Mouse (Mus musculus): ENCODE data around the gene Marc1.

Marc1 gene

DNA sequence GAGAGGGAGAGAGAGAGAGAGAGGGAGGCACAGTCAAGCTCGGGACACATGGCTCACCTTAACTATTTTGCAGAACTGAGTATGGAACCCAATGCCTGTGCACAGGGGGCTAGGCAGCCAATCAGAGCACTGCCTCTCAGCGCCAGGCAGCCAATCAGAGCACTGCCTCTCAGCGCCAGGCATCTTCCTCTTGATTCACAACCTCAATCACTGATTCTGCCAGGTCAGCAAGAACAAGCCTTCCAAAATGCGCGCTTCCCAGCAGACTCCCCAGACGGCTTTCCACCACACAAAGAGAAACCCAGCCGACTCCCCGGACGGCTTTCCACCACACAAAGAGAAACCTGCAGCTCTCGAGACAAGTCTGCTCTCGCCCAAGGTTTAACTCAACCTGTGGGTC, 11.6 kb upstream of the Marc1 start:
- peak; percentile 42 for DNase-seq (ENCODE audit: low spot score)

DNA sequence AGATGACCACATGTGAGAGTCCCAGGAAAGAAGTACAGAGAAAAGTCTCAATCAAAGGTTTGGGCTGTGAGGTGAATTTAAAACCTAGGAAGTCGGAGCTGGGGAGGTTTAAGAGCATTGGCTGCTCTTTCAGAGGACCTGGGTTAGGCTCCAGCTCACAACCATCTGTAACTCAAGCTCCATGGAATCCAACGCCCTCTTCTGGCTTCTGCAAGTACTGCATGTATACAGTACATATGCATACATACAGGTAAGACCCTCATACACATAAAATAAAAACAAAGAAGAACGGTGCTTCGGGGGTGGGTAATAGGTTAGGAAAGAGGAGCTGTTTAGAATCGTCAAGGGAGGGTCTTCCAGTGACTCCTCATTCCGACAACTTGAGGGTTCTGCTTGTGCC, 6.7 kb upstream of the Marc1 start:
- no peak for DNase-seq (ENCODE audit: low spot score)

DNA sequence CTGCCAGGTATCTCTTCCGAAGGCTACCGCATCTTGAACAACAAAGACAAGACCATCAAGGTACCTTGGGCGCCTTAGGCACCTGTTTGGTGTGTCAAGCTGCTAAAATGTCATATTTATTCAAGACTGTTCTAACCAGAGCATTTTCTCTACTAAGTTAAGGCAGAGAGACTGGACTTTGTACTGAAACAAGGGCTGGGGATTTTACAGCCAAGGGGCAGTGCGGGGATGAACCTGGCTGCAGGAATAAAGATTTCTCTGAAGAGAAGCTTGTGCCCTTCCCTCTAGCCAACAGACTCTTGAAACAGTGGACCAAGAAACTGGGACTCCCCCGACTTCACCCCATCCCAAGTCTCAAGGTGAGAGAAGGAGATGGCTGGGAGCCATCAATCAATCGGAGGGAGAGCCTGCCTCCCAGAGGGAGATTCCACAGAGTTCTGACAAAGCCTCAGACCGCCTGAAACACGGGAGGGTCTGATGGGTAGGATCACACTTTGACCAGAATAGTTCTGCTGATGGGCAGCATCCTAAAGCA, 670 bp upstream of the Marc1 start:
- no peak for DNase-seq (ENCODE audit: low spot score)

DNA sequence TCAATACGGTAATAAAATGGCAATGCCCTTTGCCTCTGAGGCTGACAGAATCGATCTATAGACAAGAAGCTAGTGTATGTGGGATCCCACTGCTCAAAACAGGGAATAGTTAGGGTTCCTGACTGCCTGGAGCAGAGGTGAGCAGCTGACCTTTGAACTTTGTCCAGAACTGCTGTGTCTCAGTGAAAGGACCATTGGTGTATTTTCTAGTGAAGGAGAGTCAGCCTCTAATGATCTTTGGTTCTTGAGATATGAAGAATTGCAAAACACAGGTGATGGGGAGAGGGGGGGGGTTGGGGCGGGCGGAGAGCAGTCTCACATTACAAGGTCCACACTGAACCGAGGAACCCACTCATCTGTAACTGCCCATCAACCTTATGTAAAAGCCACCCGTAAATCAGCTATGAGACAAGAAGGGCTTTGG, 1.5 kb downstream of the Marc1 start:
- DNase-seq (ENCODE audit: low spot score), result no peak

DNA sequence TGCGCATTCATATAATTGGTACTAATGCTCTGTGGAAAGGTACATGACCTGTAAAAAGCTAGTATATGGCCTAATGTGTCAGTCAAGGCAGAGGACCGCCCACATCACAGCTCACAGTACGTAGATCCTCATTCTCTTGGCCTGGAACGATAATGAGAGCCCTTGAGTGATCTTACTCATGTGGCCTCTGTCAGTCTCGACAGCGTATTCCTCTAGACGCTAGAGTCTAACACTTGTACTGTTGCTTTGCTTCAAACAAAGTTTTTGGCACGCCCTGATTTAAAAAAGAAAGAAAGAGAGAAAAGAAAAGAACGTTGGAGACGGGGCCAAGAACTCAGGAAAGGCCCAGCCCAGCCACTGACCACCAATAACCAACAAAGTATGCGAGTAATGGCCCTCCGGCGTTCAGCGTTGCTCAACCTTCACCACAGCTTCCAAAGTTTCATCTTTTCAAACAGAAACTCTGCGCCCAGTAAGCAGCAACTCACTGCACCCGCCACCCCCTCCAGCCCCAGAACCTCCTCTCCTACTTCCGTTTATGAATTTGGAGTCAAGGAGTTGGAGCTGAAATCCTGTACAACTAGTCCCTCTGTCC, 2.6 kb downstream of the Marc1 start:
- no peak for DNase-seq (ENCODE audit: low spot score)

DNA sequence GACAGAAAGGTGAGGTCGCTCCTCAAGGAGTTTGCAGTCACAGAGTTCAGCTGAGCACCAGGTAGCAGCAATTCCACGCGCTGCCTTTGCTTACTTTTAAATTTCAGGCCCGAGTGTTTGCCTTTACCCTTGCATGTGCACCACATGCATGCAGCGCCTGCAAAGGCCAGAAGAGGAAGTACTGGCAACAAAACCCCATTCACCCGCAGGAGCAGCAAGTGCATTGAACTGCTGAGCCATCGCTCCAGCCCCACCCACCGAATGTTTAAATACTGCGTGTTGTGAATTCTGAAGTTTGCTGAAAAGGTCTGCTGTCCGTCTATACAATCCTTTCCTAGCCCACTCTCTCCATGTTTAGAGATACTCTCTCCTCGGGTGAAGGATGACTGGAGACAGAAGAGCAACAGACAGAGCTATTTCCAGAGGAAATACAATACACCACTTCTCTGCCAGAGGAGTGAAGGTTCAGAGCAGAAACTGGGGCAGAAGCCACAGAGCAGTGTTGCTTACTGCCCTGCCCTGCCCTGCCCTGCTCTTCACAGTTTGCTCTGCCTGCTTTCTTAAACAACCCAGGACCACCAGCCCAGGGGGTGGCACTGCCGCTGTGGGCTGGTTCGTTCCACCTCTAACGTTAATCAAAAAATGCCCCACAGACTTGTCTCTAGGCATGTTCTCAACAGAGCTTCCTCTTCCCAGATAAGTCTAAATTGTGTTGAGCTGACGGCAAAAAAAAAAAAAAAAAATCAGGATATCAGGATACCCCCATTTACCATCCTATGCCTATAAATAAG, 3.3 kb downstream of the Marc1 start:
- DNase-seq (ENCODE audit: low spot score), result no peak

DNA sequence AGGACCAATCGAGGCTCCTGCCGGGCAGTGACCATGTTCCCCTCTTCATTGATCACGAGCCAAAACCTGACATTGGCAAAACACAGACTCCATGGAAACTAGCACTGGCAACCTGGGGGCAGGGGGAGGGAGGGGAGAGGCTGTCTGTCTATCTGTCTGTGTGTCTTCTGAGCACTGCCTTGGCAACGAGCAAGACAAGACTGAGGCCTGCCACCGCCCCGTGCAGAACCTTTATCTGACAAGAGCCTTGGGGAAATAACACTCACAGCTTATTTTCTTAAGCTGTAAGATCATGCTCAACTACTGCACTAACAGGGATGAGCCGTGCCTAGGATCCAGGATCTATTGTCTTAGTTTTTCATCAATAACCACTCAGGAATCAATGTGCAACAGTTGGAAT, 4.0 kb downstream of the Marc1 start:
- DNase-seq (ENCODE audit: low spot score), result no peak

DNA sequence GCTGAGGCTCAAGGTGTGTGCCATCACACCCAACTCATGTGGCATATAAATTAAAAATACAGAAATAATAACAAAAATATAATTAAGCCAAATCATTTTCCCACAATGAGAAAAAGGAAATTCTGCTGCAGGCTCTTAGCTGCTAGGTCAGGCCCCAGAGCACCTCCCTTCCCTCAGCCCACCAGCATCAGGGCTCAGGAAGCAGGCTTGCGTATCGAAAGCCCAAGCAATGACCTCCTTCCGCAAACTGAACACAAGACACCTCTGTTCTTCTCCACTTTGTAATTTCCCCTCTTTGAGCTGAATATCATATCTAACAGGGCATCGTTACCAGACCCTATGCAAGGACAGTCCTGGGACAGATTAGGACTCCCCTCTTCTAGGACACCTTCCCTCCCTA, 5.4 kb downstream of the Marc1 start:
- no peak for DNase-seq (ENCODE audit: low spot score)

DNA sequence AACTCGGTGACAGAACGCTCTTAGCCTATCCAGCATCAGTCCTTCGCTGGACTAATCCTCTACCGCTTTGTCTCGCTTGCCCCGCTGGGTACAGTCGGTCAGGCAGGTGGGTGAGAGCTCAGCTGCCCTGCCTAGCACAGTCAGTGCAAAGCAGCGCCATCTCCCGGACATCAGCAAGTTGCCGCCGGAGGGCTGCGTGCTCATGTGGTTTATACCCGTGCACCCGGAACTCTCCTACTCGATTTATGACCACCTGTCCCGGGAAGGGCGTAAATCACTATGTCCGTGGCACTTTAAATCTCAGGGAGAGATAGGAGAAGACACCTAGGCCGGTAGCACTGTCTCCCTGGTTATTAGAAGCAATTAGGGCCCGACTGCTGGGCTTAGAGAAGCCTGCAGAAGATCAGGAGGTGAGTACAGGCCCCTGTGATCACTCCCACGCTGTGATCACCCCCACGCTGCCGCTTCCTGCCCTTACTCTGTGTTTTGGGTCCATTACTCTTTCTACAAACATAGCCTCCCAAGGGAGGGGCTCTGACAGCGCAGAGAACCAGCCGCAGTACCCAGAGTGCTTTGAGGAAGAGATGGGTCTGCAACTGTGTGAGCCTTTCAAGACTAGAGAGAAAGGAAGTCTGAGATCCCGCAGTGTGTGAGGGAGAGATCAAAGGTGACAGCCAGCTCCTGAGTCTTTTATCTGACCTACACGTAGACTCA, 17.8 kb downstream of the Marc1 start:
- DNase-seq (ENCODE audit: low spot score), result peak; percentile 65

DNA sequence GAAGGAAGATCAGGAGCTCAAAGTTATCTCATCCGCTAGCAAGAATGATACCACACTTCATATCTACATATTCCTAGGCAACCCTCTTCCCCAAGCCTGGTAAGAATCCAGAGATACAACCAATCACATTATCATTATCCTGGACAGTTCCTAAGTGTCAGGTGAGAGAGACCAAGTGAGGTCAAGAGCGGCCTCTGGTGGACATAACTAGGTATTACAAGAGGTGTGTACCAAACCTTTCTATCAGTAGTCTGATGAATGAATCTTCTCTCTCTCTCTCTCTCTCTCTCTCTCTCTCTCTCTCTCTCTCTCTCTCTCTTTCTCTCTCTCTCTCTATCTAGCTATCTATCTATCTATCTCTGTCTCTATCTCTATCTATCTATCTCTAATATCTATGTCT, 20.0 kb downstream of the Marc1 start:
- DNase-seq (ENCODE audit: low spot score), result peak; percentile 44

DNA sequence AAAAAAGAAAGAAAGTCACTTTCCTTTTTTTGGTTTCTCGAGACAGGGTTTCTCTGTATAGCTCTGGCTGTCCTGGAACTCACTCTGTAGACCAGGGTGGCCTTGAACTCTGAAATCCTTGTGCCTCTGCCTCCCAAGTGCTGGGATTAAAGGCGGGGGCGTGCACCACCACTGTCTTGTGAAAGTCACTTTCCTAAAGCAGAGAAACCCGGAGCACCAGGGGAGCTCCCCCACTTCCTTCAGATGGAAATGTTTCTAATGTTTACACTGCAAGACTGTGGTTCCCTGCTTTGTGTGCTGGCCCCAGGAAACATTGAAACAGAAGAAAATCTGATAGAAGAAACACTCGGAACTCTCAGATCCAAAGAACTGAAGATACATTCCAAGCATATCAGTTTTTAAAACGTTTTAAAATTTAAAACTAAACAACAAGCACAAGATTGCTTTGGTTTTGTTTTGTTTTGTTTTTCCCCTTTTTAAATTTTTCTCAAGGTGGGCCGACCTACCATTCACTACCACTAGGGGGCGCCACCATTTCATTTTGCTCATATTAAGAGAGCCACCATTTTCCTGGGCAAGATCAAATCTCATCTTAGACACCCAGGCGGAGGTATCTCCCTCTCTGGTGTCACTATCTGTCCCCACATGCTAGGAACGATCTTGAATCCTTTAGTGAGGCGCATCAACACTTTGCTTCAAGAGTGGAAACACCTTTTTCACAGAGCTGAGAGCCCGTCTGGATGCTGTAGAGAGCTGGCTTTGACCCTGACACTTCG, 24.5 kb downstream of the Marc1 start:
- no peak for DNase-seq (ENCODE audit: low spot score)

DNA sequence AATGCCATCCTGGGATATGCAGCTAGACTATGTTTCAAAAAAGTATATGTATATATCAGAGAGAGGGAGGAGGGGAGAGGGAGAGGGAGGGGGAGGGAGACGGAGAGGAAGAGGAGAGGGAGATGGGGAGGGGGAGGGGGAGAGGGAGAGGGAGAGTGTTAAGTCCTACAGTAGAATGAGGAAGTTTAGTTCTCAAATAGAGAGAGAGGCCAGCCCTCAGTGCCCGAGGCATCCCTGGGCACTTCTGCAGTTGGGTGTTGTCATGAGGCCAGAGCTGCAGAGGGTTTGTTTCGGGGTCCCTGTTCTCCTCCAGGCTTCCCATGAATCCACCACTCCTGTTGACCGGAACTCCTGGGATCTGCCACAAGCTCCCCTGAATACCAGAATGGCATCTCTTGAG, 27.5 kb downstream of the Marc1 start:
- DNase-seq (ENCODE audit: low spot score), result no peak

DNA sequence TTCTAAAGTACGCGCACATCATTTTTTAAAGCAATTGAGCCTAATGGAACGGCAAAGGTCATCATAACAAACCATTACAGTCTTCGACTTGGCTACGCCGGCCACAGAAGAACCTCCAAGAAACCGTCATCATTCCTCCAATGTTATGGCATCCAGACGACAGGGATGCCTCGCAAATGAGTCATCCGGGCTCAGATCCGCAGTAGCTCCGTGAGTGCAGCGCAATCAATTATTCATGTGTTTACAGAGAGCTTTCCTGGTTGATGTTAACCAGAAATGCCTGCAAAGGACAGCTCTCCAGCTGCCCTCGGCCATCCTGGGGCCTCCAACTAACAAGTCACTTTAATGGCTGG, 29.0 kb downstream of the Marc1 start:
- DNase-seq (ENCODE audit: low spot score), result peak; percentile 60

DNA sequence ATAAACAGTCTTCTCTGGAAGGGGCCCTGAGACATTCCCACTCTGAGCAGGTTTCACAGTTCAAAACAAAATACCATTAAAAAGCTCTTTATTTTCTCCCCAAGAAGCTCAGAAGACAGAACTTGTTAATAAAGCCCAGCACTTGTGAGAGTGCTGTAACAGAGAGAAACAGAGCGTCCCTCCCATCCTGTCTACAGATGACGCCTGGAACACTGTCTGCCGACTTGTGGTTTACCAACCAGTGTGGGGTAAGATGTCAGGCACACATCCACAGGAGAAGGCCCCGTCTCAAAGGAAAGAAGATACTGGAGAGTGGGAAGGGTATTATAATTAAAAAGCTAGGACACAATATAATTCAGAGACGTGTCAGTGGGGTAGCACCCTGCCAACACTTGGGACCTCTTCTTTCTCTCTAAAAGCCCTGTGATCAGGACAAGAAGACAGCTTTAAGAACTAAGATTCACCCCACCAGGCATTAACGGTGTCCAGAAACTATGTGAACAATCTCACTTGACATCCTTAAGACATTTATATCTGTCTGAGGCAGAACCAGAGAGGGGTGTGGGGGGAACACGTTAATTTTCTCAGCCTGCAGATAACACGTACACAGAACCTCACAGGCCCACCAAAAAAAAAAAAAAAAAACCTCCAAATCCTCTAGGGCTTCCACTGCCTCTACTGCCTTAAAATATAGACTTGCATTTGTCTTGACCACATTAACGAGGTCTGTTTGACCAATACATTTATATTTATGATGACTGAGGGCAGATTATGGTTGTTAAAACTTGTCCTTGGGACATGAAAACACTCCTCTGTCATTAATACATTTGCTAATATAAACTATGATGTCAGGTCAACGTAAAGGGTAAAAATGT, 29.6 kb downstream of the Marc1 start:
- no peak for DNase-seq (ENCODE audit: low spot score)

DNA sequence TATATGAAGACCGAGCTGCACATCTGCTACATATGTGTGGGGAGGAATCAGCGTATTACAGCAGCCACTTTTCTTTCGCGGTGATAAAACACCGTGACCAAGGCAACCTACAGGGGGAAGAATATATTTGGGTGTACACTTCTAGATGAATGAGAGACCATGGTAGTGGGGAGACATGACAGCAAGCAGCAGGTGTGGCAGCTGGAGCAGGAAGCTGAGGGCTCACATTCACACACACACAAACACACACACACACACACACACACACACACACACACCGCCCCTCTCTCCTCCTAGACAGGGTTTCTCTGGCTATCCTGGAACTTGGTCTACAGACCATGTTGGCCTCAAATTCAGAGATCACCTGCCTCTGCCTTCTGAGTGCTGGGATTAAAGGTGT, 33.0 kb downstream of the Marc1 start:
- DNase-seq (ENCODE audit: low spot score), result no peak

DNA sequence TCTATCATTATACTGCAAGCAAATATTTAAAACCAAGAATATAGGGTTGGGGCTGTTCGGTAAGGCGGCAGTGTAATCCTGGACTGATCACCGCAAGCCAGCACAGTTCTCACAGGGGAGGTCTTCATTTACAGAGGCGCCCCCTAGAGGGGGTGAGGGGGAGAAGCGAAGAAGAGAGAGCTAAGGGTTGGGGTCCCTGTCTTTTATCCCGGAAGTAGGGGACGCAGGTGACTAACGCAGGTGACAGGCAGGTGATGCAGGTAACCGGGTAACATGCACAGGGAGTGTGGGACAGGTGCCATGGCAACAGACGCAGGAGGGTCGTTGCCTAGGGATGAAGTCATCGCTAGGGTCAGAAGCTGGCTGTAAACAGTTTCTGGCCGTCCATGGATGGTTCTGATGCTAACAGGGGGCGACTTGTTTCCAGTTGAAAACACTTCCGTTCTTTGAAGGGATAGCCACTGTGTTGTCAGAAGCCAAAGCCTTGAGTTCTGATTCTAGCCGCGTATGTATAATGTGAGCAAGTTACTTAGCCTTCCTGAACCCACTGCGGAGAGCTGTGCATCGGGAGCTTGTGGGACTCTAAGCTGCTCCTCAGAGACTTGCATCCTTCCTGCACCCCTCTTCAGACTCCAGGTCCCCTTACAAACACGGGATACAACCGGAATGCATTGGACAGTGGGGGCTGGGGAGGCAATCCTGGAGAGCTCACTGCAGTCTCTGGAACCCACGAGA, 33.9 kb downstream of the Marc1 start:
- no peak for DNase-seq (ENCODE audit: low spot score)

DNA sequence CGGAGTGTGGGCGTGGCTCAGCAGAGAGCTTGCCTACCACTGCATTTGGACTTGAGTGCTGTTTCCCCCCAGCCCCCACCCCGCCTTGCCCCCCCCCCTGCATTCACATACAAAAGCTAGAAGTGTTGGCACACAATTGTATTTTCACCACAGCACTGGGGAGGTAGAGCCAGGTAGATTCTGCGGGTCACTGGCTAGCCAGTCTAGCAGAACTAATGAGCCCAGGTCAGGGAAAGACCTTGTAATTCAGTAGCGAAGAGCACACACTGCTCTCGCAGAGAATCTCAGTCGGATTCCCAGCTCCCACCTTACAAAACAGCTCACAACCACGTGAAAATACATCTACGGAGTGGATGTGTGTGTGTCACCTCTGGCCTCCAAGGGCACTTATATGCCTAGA, 35.8 kb downstream of the Marc1 start:
- no peak for DNase-seq (ENCODE audit: low spot score)

DNA sequence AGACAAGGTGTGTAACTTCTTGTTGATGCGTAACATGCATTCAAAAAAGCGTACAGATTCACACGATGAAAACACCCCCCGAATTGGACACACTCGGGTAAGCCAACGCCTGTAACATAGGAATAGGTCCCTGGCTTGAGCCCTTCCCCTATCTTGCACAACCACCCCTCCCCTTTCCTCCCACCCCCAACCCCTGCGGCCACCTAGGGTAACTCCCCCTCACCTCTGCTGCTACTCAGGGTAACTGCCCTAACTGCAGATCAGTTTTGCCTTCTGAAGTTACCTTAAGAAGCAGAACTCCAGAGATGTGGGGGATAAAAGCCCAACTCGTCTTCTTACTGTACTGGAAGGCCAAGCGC, 39.2 kb downstream of the Marc1 start:
- DNase-seq (ENCODE audit: low spot score), result no peak

DNA sequence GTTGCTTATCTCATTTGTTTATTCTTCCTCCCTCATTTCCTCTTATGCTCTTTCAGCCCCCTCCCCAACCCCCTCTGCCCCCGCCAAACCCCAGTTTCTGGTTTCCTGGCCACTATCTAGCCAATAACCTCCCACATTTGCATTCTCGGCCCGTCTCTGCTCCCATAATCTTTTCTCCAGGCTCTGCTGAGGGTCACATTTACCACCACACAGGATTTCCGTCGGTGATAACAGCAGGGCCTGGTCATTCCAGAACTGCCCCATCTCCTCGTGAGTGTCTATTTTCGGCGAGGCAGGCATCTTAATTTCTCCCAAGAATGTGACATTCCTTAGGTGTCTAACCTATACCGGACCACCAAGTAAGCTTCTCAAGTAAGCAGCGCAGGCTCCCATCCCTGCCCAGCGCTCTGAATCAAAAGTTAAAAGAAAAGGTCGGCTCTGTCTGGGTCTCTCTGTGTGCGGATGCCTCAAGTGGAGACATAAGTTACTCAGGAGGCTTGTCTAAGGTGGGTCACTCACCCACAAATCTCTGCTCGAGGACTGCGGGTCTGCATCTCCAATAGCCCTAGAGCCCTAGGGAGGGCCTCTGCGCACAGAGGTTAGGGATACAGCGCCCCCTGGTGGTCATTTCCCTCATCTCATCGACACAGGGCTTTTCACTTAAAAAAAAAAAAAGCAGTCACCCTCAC, 39.8 kb downstream of the Marc1 start:
- peak; percentile 86 for DNase-seq (ENCODE audit: low spot score)

DNA sequence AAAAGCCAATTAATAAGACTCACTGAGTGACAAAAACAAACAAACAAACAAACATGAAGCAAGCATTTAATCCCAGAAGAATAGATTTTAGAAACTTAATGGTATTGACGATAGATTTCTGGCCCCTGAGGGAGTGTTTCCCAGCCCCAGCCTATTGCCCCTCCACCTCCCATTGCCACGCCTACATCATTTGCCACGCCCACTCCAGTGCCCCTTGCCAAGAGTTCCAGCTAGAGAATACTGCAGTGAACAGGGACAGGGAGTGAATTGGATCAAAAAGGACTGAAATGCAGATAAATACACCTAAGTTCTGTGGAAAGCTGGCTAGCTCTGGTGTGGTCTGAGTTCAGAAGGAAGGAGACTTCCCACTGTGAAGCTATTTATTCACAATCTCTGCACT, 47.2 kb downstream of the Marc1 start:
- DNase-seq (ENCODE audit: low spot score), result no peak

Data from urinary bladder, postnatal 14 days (tissue).